Mouse (Mus musculus) heart, adult 2 months (tissue): ENCODE data around the gene Traf5. TPM values are rescaled to one million over a fixed set of nuclear protein-coding genes. Genes with fewer than 3 reads are reported as not detected.

Experiments
- DNase-seq, 2 experiments: peaks; one replicate each; pipeline ENCODE4 v3.0.0; 2021
- H3K27ac ChIP-seq: fragments of 200-600 bp; 2 replicates; pipeline ENCODE4 v1.8.1; 2022
- H3K27me3 ChIP-seq: fragments of 200-500 bp; 2 replicates; pipeline ENCODE4 v1.6.1; 2012; ENCODE audit warnings: mild to moderate bottlenecking, low read length, inconsistent platforms, mixed read lengths; ENCODE audit not compliant: control insufficient read depth, insufficient read depth
- H3K36me3 ChIP-seq: fragments of 200-500 bp; 2 replicates; pipeline ENCODE4 v1.6.1; 2012; ENCODE audit warnings: low read length, inconsistent platforms; ENCODE audit not compliant: control insufficient read depth, insufficient read depth
- H3K4me1 ChIP-seq: fragments of 200-500 bp; 2 replicates; pipeline ENCODE4 v1.6.1; 2011; ENCODE audit warnings: low read length; ENCODE audit not compliant: control insufficient read depth, insufficient read depth
- H3K4me3 ChIP-seq: fragments of 200-600 bp; 2 replicates; pipeline ENCODE4 v1.8.1; 2022
- H3K79me2 ChIP-seq: fragments of 200-500 bp; replicated peaks from 2 replicates; pipeline ENCODE4 v1.6.1; 2012; ENCODE audit warnings: mild to moderate bottlenecking, inconsistent platforms, low read length, moderate library complexity, mixed read lengths; ENCODE audit not compliant: control insufficient read depth, insufficient read depth
- H3K9ac ChIP-seq: fragments of 200-500 bp; 2 replicates; pipeline ENCODE4 v1.6.1; 2012; ENCODE audit warnings: low read depth, mild to moderate bottlenecking, control low read depth, inconsistent platforms, low read length, mixed read lengths
- CTCF ChIP-seq: fragments of 200-600 bp; IDR thresholded peaks from 2 replicates; pipeline ENCODE4 v1.8.1; 2022; ENCODE audit warnings: antibody characterized with exemption, mild to moderate bottlenecking, moderate library complexity
- EP300 ChIP-seq: fragments of 200-500 bp; IDR thresholded peaks from 2 replicates; pipeline ENCODE4 v1.6.1; 2011; ENCODE audit warnings: low read depth, low read length, control low read depth; ENCODE audit not compliant: insufficient read depth
- POLR2A ChIP-seq: fragments of 200-500 bp; IDR thresholded peaks from 2 replicates; pipeline ENCODE4 v1.6.1; 2011; ENCODE audit warnings: mild to moderate bottlenecking, low read depth, low read length, control low read depth; ENCODE audit not compliant: insufficient read depth
- WGBS: fragments of 180-500 bp; shearing (Covaris S2); methylation state at CpG from one replicate; pipeline ENCODE4 v1.1.7; 2018; 5-methylcytosine and 5-hydroxymethylcytosine counted together
- intact Hi-C: fragments of 180-260 bp; cut with DNase I; formaldehyde crosslinking; loops from one replicate; pipeline ENCODE4 v1.15.1; 2025
- polyA plus RNA-seq: library from polyadenylated mRNA; depleted of rRNA; stranded (reverse); fragments of >200 nt; gene quantifications from 2 replicates; pipeline ENCODE4 v1.2.3, GENCODE M21; 2012
- total RNA-seq, 2 experiments: library from RNA; stranded (reverse); gene quantifications; 2 replicates each; pipeline ENCODE4 v1.2.3; 2021

Traf5 gene
- total and polyA plus RNA-seq, 3 experiments: 3.9 to 4.4 (median 4.3) TPM

GRCm38 (mm10) chr1:192066956-192067355 is 25.4 kb downstream of the Traf5 start:
- no peaks in the 10 kb centered on the region for H3K79me2 ChIP-seq

DNA sequence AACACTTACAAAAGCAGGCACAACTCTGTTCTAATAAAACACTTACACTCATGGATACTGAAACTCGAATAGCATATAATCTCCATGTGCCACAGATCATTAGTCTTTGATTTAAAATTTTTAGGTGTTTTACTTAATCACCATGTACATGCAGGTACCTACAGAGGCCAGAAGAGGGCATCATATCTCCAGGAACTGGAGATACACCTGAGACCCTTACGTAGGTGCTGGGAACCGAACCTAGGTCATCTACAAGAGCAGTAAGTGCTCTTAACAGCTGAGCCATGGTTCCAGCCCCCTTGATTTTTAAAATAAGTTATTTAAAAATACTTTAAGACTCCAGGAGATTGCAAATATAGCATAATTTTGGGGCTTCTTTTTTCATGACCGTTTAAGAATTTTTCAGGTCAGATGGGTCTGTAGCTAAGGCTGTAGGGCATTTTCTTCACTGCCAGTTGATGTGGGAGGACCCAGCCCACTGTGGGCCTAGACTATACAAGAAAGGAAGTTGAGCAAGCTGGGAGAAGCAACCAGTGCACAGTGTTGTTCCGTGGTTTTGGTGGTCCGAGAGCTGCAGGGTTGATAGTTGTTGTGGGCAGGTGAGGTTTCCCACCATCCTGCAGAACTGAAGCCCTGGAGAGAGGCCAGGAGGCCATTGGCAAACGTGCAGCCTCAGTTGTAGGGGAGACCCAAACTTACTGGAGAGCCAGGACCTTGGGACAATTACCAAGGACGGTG is 29.0 kb downstream of the Traf5 start:
- no peak overlapping the region for H3K4me3 ChIP-seq
- intact Hi-C loops: loop anchor here (2.0 kb wide), 1 partner anchor 29 kb away; the partner anchor contains the start of gene Traf5
- WGBS: 88% methylated on average over 8 of the region's 8 CpGs
- no peaks in the 10 kb centered on the region for H3K79me2 ChIP-seq
- H3K27me3 ChIP-seq: no peaks in the 10 kb centered on the region
- peaks cover 2% of the 10 kb centered on the region; the same call in 1 of the 2 replicates for H3K36me3 ChIP-seq
- H3K27ac ChIP-seq: no peak overlapping the region
- H3K4me1 ChIP-seq: peaks cover 3% of the 10 kb centered on the region
- DNase-seq: no peak
- TF ChIP-seq CTCF: peak; percentile 60
- TF ChIP-seq POLR2A: no peak
- no peak overlapping the region for H3K9ac ChIP-seq

More at GRCm38 (mm10) chr1:192066956-192067355, 25.4 kb downstream of the Traf5 start:
- Histone ChIP-seq H3K27ac (no peak overlapping the region), H3K4me1 (peaks cover 8% of the 10 kb centered on the region), H3K36me3 (no peaks in the 10 kb centered on the region), H3K9ac (no peak overlapping the region), H3K4me3 (no peak overlapping the region), H3K27me3 (no peaks in the 10 kb centered on the region)
- WGBS: 99% methylated on average over 3 of the region's 3 CpGs
- TF ChIP-seq CTCF (no peak), EP300 (no peak), POLR2A (no peak)
- no peak for DNase-seq
- intact Hi-C loops: no loop called here

DNA sequence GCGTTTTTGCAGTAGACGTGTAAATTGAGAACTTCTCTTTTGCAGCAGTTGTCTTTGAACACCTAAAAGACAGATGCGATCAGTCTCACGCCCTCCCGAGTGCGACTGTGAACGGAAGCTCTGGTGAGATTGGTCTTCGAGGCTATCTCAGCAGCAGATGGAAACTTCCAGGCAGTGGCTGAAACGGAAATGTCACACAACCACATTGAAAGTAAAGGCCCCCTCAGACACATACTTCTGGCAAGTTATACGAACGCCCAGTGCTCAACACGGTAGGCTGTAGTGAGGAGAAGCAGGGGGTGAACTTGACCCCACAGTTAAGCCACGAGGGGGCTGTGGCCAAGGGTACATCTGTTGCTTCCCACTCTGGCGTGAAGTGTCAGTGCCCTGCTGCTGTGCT is 29.7 kb downstream of the Traf5 start:
- WGBS: 67% methylated on average over 14 of the region's 14 CpGs
- Histone ChIP-seq H3K9ac (no peak overlapping the region), H3K36me3 (peaks cover 2% of the 10 kb centered on the region; the same call in 1 of the 2 replicates), H3K4me1 (peaks cover 3% of the 10 kb centered on the region), H3K27ac (no peak overlapping the region), H3K4me3 (no peak overlapping the region), H3K79me2 (no peaks in the 10 kb centered on the region), H3K27me3 (no peaks in the 10 kb centered on the region)
- DNase-seq: no peak
- intact Hi-C loops: loop anchor here (2.0 kb wide), 1 partner anchor 30 kb away; the partner anchor contains the start of gene Traf5
- TF ChIP-seq POLR2A: no peak
- no peak for TF ChIP-seq CTCF
- no peak for TF ChIP-seq EP300

DNA sequence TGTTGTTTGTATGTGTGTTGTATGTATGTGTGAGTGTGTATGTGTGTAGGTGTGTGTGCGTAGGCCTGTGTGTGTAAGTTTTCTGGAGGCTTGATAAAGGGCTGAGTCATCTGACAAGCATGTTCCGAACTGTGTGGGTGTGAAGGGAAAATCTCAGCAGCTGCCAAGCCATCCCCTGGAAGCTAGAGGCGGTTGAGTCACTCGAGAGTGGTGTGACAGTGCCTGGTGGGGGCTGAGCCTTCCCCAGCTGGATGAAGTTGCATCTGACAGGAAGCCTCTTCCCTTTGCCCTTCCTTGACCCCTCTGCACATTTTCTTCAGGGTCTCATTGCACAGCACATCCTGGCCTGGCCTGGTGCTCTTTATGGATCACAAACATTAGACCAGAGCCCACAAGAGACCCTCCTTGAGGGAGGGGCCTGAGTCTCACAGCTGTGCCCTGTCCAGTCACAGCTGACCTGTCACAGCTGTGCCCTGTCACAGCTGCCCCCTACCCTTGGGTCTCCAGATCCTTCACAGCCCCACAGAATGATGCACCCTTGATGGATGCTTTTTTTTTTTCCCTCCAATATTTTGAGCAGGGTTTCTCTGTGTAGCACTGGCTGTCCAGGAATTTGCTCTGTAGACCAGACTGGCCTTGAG is 30.6 kb downstream of the Traf5 start:
- DNase-seq: peak; percentile 69 to 82
- H3K79me2 ChIP-seq: no peaks in the 10 kb centered on the region
- peak overlapping the region; percentile 49 for H3K27ac ChIP-seq
- H3K4me1 ChIP-seq: peaks cover 3% of the 10 kb centered on the region
- H3K27me3 ChIP-seq: no peaks in the 10 kb centered on the region
- intact Hi-C loops: loop anchor here (2.0 kb wide), 2 partner anchors 31 to 71 kb away; partner anchors contain the start of gene Traf5
- H3K9ac ChIP-seq: no peak overlapping the region
- 13% methylated on average over 4 of the region's 4 CpGs for WGBS
- peak; percentile 91 for TF ChIP-seq EP300
- TF ChIP-seq CTCF: no peak
- TF ChIP-seq POLR2A: no peak
- no peak overlapping the region for H3K4me3 ChIP-seq
- peaks cover 2% of the 10 kb centered on the region; the same call in 1 of the 2 replicates for H3K36me3 ChIP-seq

- peaks cover 2% of the 10 kb centered on the region; the same call in 1 of the 2 replicates for H3K36me3 ChIP-seq
Observed at GRCm38 (mm10) chr1:192058911-192059310, 33.4 kb downstream of the Traf5 start.

GRCm38 (mm10) chr1:192053726-192054125 is 38.6 kb downstream of the Traf5 start:
- 67% methylated on average over 3 of the region's 3 CpGs for WGBS
- H3K36me3 ChIP-seq: no peaks in the 10 kb centered on the region

More at GRCm38 (mm10) chr1:192058911-192059310, 33.4 kb downstream of the Traf5 start:
- Histone ChIP-seq H3K79me2 (no peaks in the 10 kb centered on the region), H3K9ac (no peak overlapping the region), H3K27me3 (no peaks in the 10 kb centered on the region), H3K27ac (no peak overlapping the region), H3K4me1 (peaks cover 3% of the 10 kb centered on the region), H3K4me3 (no peak overlapping the region)
- DNase-seq: no peak
- intact Hi-C loops: no loop called here
- no peak for TF ChIP-seq EP300
- no peak for TF ChIP-seq POLR2A
- no peak for TF ChIP-seq CTCF
- 95% methylated on average over 10 of the region's 10 CpGs for WGBS

More at GRCm38 (mm10) chr1:192053726-192054125, 38.6 kb downstream of the Traf5 start:
- H3K4me3 ChIP-seq: no peak overlapping the region
- H3K27ac ChIP-seq: no peak overlapping the region
- no peak overlapping the region for H3K9ac ChIP-seq
- DNase-seq: no peak
- intact Hi-C loops: no loop called here
- no peaks in the 10 kb centered on the region for H3K27me3 ChIP-seq
- TF ChIP-seq POLR2A: no peak
- H3K79me2 ChIP-seq: no peaks in the 10 kb centered on the region
- no peaks in the 10 kb centered on the region for H3K4me1 ChIP-seq
